Mouse (Mus musculus) heart, postnatal 0 days (tissue): ENCODE results near the gene Gm45233. TPM values are rescaled to one million over a fixed set of nuclear protein-coding genes. Genes with fewer than 3 reads are reported as not detected.
A peak's percentile ranks its signal among the peaks of the same experiment; 100 is the strongest.

ENCODE experiments used
- ATAC-seq: fragments of 200-750 bp; cut with Nextera tagmentation; 2 replicates; pipeline ENCODE4 v1.8.0; 2017; ENCODE audit warnings: low read depth, moderate number of reproducible peaks, moderate library complexity; ENCODE audit not compliant: insufficient read depth
- DNase-seq: peaks from one replicate; pipeline ENCODE4 v3.0.0-alpha.2; 2016; ENCODE audit warnings: low spot score
- H3K27ac ChIP-seq: fragments of 300-500 bp; sonication (generic); 2 replicates; pipeline ENCODE4 v1.5.1; 2014; ENCODE audit warnings: low read depth, mild to moderate bottlenecking
- H3K27me3 ChIP-seq: fragments of 300-500 bp; sonication (generic); 2 replicates; pipeline ENCODE4 v1.6.1; 2014; ENCODE audit warnings: low read length, mixed read lengths; ENCODE audit not compliant: control insufficient read depth, insufficient read depth
- H3K36me3 ChIP-seq: fragments of 300-500 bp; sonication (generic); replicated peaks from 2 replicates; pipeline ENCODE4 v1.6.1; 2014; ENCODE audit warnings: low read length, mixed read lengths; ENCODE audit not compliant: control insufficient read depth, insufficient read depth
- H3K4me1 ChIP-seq: fragments of 300-500 bp; sonication (generic); 2 replicates; pipeline ENCODE4 v1.6.1; 2014; ENCODE audit warnings: antibody characterized with exemption; ENCODE audit not compliant: control insufficient read depth, insufficient read depth
- H3K4me2 ChIP-seq: fragments of 300-500 bp; sonication (generic); 2 replicates; pipeline ENCODE4 v1.6.1; 2014; ENCODE audit warnings: low read depth, mild to moderate bottlenecking, low read length, moderate library complexity
- H3K4me3 ChIP-seq: fragments of 300-500 bp; sonication (generic); 2 replicates; pipeline ENCODE4 v1.5.1; 2014; ENCODE audit warnings: low read depth, low read length
- H3K9ac ChIP-seq: fragments of 300-500 bp; sonication (generic); replicated peaks from 2 replicates; pipeline ENCODE4 v1.6.1; 2014; ENCODE audit warnings: low read depth, low read length, mixed read lengths
- H3K9me3 ChIP-seq: fragments of 300-500 bp; sonication (generic); replicated peaks from 2 replicates; pipeline ENCODE4 v1.6.1; 2016; ENCODE audit warnings: low read length; ENCODE audit not compliant: control insufficient read depth
- CTCF ChIP-seq: IDR thresholded peaks from 2 replicates; pipeline ENCODE4 v1.5.1; 2016; ENCODE audit warnings: antibody characterized with exemption, control low read depth, low read depth
- EP300 ChIP-seq: IDR thresholded peaks from 2 replicates; pipeline ENCODE4 v1.6.1; 2016; ENCODE audit warnings: antibody characterized with exemption, low read depth
- WGBS: fragments of 180-500 bp; shearing (Covaris S2); extraction: QIAGEN DNeasy Blood & Tissue Kit; methylation state at CpG from one replicate; pipeline ENCODE4 v1.1.7; 2014; 5-methylcytosine and 5-hydroxymethylcytosine counted together
- polyA plus RNA-seq: library from polyadenylated mRNA; unstranded; fragments of >200 nt; fragmentation: Nextera tagmentation; extraction: Ambion mirVana; gene quantifications from 2 replicates; pipeline ENCODE4 v1.2.1, GENCODE M21; 2015
- total RNA-seq: library from RNA; depleted of rRNA; stranded (reverse); fragments of >200 nt; gene quantifications from 2 replicates; pipeline ENCODE4 v1.2.3, GENCODE M21; 2014; ENCODE audit warnings: low replicate concordance

Gene Gm45233
- total and polyA plus RNA-seq, 2 experiments from 2014 or later, result 0.60 TPM; not detected in 1

GRCm38 (mm10) chr7:43476376-43476775 lies 32.4 kb downstream of the Gm45233 start:
- H3K36me3 ChIP-seq, result no peaks in the 10 kb centered on the region
- H3K4me2 ChIP-seq, result no peak overlapping the region
- H3K27me3 ChIP-seq, result peaks cover 49% of the 10 kb centered on the region
- no peak for TF ChIP-seq CTCF
- no peak for TF ChIP-seq EP300
- no peak overlapping the region for H3K9ac ChIP-seq
- no peak overlapping the region for H3K4me3 ChIP-seq
- H3K27ac ChIP-seq, result no peak overlapping the region
- no peaks in the 10 kb centered on the region for H3K4me1 ChIP-seq
- WGBS, result 3% methylated on average over 13 of the region's 13 CpGs
- H3K9me3 ChIP-seq, result no peaks in the 10 kb centered on the region
- no peak for ATAC-seq
- DNase-seq, result no peak

DNA sequence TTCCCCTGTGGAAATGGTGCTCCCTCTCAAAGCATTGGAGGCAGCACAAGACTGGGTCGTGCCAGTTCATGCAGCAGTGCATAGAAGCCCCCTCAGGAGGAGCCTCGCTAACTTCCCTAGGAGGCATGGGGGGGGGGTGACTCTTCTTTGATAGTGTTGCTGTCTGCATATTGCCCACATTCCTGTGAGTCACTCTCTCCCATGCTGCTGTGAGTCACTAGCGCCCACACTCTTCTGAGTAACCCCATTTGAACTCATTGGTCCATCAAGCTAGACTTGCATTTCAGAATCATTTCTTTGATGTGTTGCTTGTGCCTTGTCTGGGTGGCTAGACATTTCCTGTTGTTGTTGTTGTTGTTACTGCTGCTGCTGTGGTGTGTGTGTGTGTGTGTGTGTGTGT lies 37.3 kb downstream of the Gm45233 start:
- H3K4me2 ChIP-seq, result no peak overlapping the region
- no peak overlapping the region for H3K27ac ChIP-seq
- H3K9ac ChIP-seq, result no peak overlapping the region
- DNase-seq (no peak), ATAC-seq (no peak)
- H3K4me1 ChIP-seq, result peaks cover 5% of the 10 kb centered on the region; the same call in 1 of the 2 replicates
- peaks cover 28% of the 10 kb centered on the region for H3K27me3 ChIP-seq
- H3K36me3 ChIP-seq, result no peaks in the 10 kb centered on the region
- H3K4me3 ChIP-seq, result no peak overlapping the region
- TF ChIP-seq CTCF (no peak), EP300 (no peak)
- 63% methylated on average over 3 of the region's 3 CpGs for WGBS
- H3K9me3 ChIP-seq, result no peaks in the 10 kb centered on the region

GRCm38 (mm10) chr7:43482090-43482716 lies 38.3 kb downstream of the Gm45233 start:
- Histone ChIP-seq H3K4me2 (no peak overlapping the region), H3K9ac (no peak overlapping the region), H3K27me3 (peaks cover 18% of the 10 kb centered on the region), H3K4me1 (peaks cover 5% of the 10 kb centered on the region; the same call in 1 of the 2 replicates), H3K4me3 (no peak overlapping the region), H3K36me3 (no peaks in the 10 kb centered on the region), H3K27ac (no peak overlapping the region), H3K9me3 (no peaks in the 10 kb centered on the region)
- DNase-seq (peak; percentile 6), ATAC-seq (peak; percentile 54; the same call in 1 of the 2 replicates)
- TF ChIP-seq CTCF (no peak), EP300 (no peak)
- 52% methylated on average over 8 of the region's 8 CpGs for WGBS

GRCm38 (mm10) chr7:43483236-43483635 lies 39.3 kb downstream of the Gm45233 start:
- no peak for ATAC-seq
- peaks cover 5% of the 10 kb centered on the region; the same call in 1 of the 2 replicates for H3K4me1 ChIP-seq

GRCm38 (mm10) chr7:43488646-43489045 lies 44.7 kb downstream of the Gm45233 start:
- H3K4me3 ChIP-seq, result no peak overlapping the region
- H3K36me3 ChIP-seq, result no peaks in the 10 kb centered on the region
- H3K4me2 ChIP-seq, result no peak overlapping the region
- no peak for DNase-seq
- peaks cover 37% of the 10 kb centered on the region for H3K27me3 ChIP-seq
- no peak for TF ChIP-seq CTCF
- TF ChIP-seq EP300, result no peak
- no peaks in the 10 kb centered on the region for H3K4me1 ChIP-seq
- 30% methylated on average over 5 of the region's 5 CpGs for WGBS
- no peak for ATAC-seq
- H3K9ac ChIP-seq, result no peak overlapping the region
- H3K27ac ChIP-seq, result no peak overlapping the region
- H3K9me3 ChIP-seq, result no peaks in the 10 kb centered on the region

More at GRCm38 (mm10) chr7:43483236-43483635, 39.3 kb downstream of the Gm45233 start:
- Histone ChIP-seq H3K27me3 (peaks cover 9% of the 10 kb centered on the region), H3K27ac (no peak overlapping the region), H3K4me2 (no peak overlapping the region), H3K36me3 (no peaks in the 10 kb centered on the region), H3K9ac (no peak overlapping the region), H3K9me3 (no peaks in the 10 kb centered on the region), H3K4me3 (no peak overlapping the region)
- 7% methylated on average over 10 of the region's 10 CpGs for WGBS
- no peak for TF ChIP-seq EP300
- no peak for TF ChIP-seq CTCF
- no peak for DNase-seq
